Mouse (Mus musculus): ENCODE results near the gene Batf3.

DNA sequence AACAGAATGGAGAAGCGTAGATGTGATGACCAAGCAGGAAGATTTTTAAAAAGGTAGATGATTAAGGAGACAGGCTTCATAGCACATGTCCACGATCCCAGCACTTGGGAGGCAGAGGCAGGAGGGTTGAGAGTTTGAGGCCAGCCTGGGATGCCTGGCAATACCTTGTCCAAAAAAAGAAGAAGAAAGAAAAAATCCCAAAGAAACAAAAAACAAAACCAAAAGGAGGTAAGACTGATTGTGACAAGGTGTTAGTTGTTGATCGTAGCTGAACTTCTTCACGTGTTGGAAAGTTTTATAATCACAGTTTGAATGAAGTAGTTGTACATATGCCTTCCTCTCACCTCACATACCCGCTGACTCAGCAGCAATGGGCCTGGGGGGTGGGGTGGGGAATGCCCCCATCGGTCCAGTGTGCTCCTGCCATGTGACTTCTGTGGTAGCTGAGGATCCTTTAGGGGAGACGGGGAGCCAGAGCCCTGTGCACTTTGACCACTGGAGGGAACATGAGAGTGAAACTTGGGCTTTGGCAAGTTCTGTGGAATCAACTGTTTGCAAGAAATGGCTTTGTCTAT is 11.3 kb upstream of the Batf3 start:
- TF ChIP-seq EP300 (IDR thresholded peaks at IDR 0.05): no peak
- peak; percentile 28; the same call in 1 of the 2 replicates for TF ChIP-seq CTCF (IDR thresholded peaks at IDR 0.05)
